Mouse (Mus musculus) stomach, postnatal 0 days (tissue): Measurements from ENCODE around the gene Ctla2a.

Experiments
- CTCF ChIP-seq: IDR thresholded peaks from 2 replicates; pipeline ENCODE4 v1.5.1; 2016; ENCODE audit warnings: antibody characterized with exemption, low read depth, mild to moderate bottlenecking, moderate library complexity
- EP300 ChIP-seq: optimal IDR thresholded peaks from 2 replicates; pipeline ENCODE3; 2016; ENCODE audit warnings: antibody characterized with exemption

DNA sequence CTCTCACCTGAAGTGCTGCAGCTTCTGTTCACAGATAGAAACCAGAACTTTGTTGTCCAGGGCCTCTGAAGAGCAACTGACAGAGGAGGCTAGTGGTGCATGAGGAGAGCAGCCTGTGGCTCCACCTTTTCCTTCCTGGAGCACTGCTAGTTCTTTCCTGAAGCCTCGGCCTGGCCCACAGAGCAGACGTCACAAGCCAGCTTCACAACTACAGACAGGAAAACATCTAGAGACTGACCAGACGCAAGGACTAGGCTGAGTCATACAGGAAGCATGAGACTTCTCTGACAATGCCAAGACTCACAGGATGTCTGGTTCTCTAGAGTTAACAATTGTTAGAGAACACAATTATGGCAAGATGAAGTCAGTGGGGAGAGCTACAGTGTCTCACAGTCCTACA lies 39.1 kb downstream of the Ctla2a start, which contains the start of gene Ctla2b:
- no peak for TF ChIP-seq CTCF
- no peak for TF ChIP-seq EP300
